Mouse (Mus musculus) myocyte (in vitro differentiated cells): ENCODE results near the gene Il2rb.

Experiments
- E2F4 ChIP-seq: IDR thresholded peaks from one replicate; pipeline ENCODE4 v1.6.1; 2011; ENCODE audit warnings: mild to moderate bottlenecking, control low read depth, moderate library complexity; ENCODE audit not compliant: insufficient read depth
- MYOG ChIP-seq, 3 experiments: IDR thresholded peaks; one replicate each; pipeline ENCODE4 v1.6.1; 2011; ENCODE audit warnings: control low read depth in 2 of 3, low read depth in 2 of 3, mild to moderate bottlenecking in 2 of 3; ENCODE audit not compliant: insufficient read length in 2 of 3, control insufficient read depth in 1 of 3, insufficient read depth in 1 of 3
- POLR2A ChIP-seq: IDR thresholded peaks from one replicate; pipeline ENCODE4 v1.6.1; 2011; ENCODE audit warnings: low read depth, mild to moderate bottlenecking, control low read depth, moderate library complexity; ENCODE audit not compliant: insufficient read length
- REST ChIP-seq: IDR thresholded peaks from one replicate; pipeline ENCODE4 v1.6.1; 2011; ENCODE audit warnings: mild to moderate bottlenecking, control low read depth, moderate library complexity; ENCODE audit not compliant: insufficient read depth, insufficient read length
- USF1 ChIP-seq: IDR thresholded peaks from one replicate; pipeline ENCODE4 v1.6.1; 2011; ENCODE audit warnings: low read depth, mild to moderate bottlenecking, control low read depth, moderate library complexity

DNA sequence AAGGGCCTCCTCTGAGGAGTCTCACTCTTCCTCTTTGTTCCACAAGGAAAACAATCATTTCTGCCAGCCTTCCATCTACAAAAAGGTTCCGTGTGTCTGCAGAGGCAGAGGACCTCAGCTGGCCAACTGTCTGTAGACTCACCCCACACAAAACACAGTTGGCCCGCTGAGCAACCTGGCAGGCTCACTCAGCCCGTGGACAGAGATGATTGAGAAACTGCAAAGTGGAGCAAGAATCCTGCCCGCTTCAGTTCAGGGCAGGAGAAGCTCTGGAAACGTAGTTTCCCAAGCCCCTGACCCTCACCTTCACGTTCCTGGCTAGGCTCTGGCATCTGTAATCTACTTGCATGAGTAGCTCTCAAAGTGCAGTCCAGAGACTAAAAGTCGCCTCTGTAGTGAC, 48.0 kb downstream of the Il2rb start:
- TF ChIP-seq E2F4 (no peak), POLR2A (no peak), REST (no peak), MYOG (IDR thresholded peaks at IDR 0.05; ENCODE audit: control insufficient read depth in 1 of 3, insufficient read depth in 1 of 3, insufficient read length in 2 of 3, low read depth in 2 of 3) (no peak), USF1 (no peak)
